Mouse (Mus musculus): Measurements from ENCODE around the gene Pola2. TPM values are rescaled to one million over a fixed set of nuclear protein-coding genes. Genes with fewer than 3 reads are reported as not detected.

Pola2 gene
- polyA plus RNA-seq (2017; shearing (Covaris generic)) = 38.4 TPM

GRCm38 (mm10) chr19:5963883-5964562 is at the start of gene Pola2:
Gene Pola2 (minus strand): TSS chr19:5964202.

GRCm38 (mm10) chr19:5986043-5986442 is 22.0 kb upstream of the Pola2 start, which contains the start of gene Slc22a20:
Gene Slc22a20 (minus strand): TSS chr19:5986143.

GRCm38 (mm10) chr19:5924713-5925093 is 39.3 kb downstream of the Pola2 start, which contains the start of gene Cdc42ep2:
Gene Cdc42ep2 (minus strand): TSS chr19:5924816.

GRCm38 (mm10) chr19:5913007-5913719 is 50.8 kb downstream of the Pola2 start, which contains the start of gene Dpf2:
Gene Dpf2 (minus strand): TSS chr19:5913010.

GRCm38 (mm10) chr19:5894002-5894678 is 69.9 kb downstream of the Pola2 start, which contains the start of gene Tigd3:
Gene Tigd3 (minus strand): TSS chr19:5894149.

Other genes starting within 250 kb of the Pola2 start
- gene Ehbp1l1, start 237.9 kb downstream of the Pola2 start, polyA plus RNA-seq (2017; shearing (Covaris generic)) = 44.6 TPM
- gene Fam89b, start 234.5 kb downstream of the Pola2 start, polyA plus RNA-seq (2017; shearing (Covaris generic)) = 73.6 TPM
- gene Ltbp3, start 223.3 kb downstream of the Pola2 start, polyA plus RNA-seq (2017; shearing (Covaris generic)) = 0.65 TPM
- gene Scyl1, start 192.8 kb downstream of the Pola2 start, polyA plus RNA-seq (2017; shearing (Covaris generic)) = 66.7 TPM
- 104 TPM for gene Frmd8, start 88.9 kb downstream of the Pola2 start, polyA plus RNA-seq (2017; shearing (Covaris generic))
- gene Slc25a45, start 86.4 kb downstream of the Pola2 start, polyA plus RNA-seq (2017; shearing (Covaris generic)) = 18.4 TPM
- 0.61 TPM for gene Tigd3, start 70.1 kb downstream of the Pola2 start, polyA plus RNA-seq (2017; shearing (Covaris generic))
- 113 TPM for gene Dpf2, start 51.2 kb downstream of the Pola2 start, polyA plus RNA-seq (2017; shearing (Covaris generic))
- gene Cdc42ep2, start 39.4 kb downstream of the Pola2 start, polyA plus RNA-seq (2017; shearing (Covaris generic)) = not detected
- not detected for gene Slc22a20, start 21.9 kb upstream of the Pola2 start, polyA plus RNA-seq (2017; shearing (Covaris generic))
- gene Capn1, start 51.7 kb upstream of the Pola2 start, polyA plus RNA-seq (2017; shearing (Covaris generic)) = 46.7 TPM
- gene Syvn1, start 82.4 kb upstream of the Pola2 start, polyA plus RNA-seq (2017; shearing (Covaris generic)) = 54.6 TPM
- 21.8 TPM for gene Mrpl49, start 93.6 kb upstream of the Pola2 start, polyA plus RNA-seq (2017; shearing (Covaris generic))
- 985 TPM for gene Fau, start 93.6 kb upstream of the Pola2 start, polyA plus RNA-seq (2017; shearing (Covaris generic))
- gene Znhit2, start 97.0 kb upstream of the Pola2 start, polyA plus RNA-seq (2017; shearing (Covaris generic)) = 17.6 TPM
- gene Tm7sf2, start 104.2 kb upstream of the Pola2 start, polyA plus RNA-seq (2017; shearing (Covaris generic)) = 7.2 TPM
- gene Vps51, start 113.0 kb upstream of the Pola2 start, polyA plus RNA-seq (2017; shearing (Covaris generic)) = 67.1 TPM
- not detected for gene Tmem262, start 115.8 kb upstream of the Pola2 start, polyA plus RNA-seq (2017; shearing (Covaris generic))
- gene Gm28374, start 118.1 kb upstream of the Pola2 start, polyA plus RNA-seq (2017; shearing (Covaris generic)) = 0.60 TPM
- 20.0 TPM for gene Zfpl1, start 120.8 kb upstream of the Pola2 start, polyA plus RNA-seq (2017; shearing (Covaris generic))
- gene Cdca5, start 120.8 kb upstream of the Pola2 start, polyA plus RNA-seq (2017; shearing (Covaris generic)) = 0.21 TPM
- gene AC131692.1, start 130.2 kb upstream of the Pola2 start, polyA plus RNA-seq (2017; shearing (Covaris generic)) = not detected
- gene Naaladl1, start 141.6 kb upstream of the Pola2 start, polyA plus RNA-seq (2017; shearing (Covaris generic)) = not detected
- gene Sac3d1, start 154.4 kb upstream of the Pola2 start, polyA plus RNA-seq (2017; shearing (Covaris generic)) = 6.3 TPM
- gene Snx15, start 164.1 kb upstream of the Pola2 start, polyA plus RNA-seq (2017; shearing (Covaris generic)) = 25.6 TPM
- gene Batf2, start 176.8 kb upstream of the Pola2 start, polyA plus RNA-seq (2017; shearing (Covaris generic)) = not detected
- 25.1 TPM for gene Arl2, start 177.3 kb upstream of the Pola2 start, polyA plus RNA-seq (2017; shearing (Covaris generic))
- gene Majin, start 220.2 kb upstream of the Pola2 start, polyA plus RNA-seq (2017; shearing (Covaris generic)) = not detected

Data from effector memory CD4-positive, alpha-beta T cell, adult 5 months (primary cell).